Mouse (Mus musculus) hindbrain, embryonic 15.5 days (tissue): ENCODE data around the gene Kcna5. TPM values are rescaled to one million over a fixed set of nuclear protein-coding genes. Genes with fewer than 3 reads are reported as not detected.

Experiments used
- ATAC-seq: fragments of 200-750 bp; cut with Nextera tagmentation; 2 replicates; pipeline ENCODE4 v1.8.0; 2017; ENCODE audit warnings: low read depth, moderate number of reproducible peaks, moderate TSS enrichment; ENCODE audit not compliant: low FRiP score
- H3K27ac ChIP-seq: fragments of 300-500 bp; sonication (generic); replicated peaks from 2 replicates; pipeline ENCODE4 v1.5.1; 2015; ENCODE audit warnings: mild to moderate bottlenecking, inconsistent platforms
- H3K27me3 ChIP-seq: fragments of 300-500 bp; sonication (generic); 2 replicates; pipeline ENCODE4 v1.6.1; 2015; ENCODE audit warnings: control low read depth, inconsistent platforms
- H3K36me3 ChIP-seq: fragments of 300-500 bp; sonication (generic); 2 replicates; pipeline ENCODE4 v1.6.1; 2015; ENCODE audit warnings: control low read depth, inconsistent platforms
- H3K4me1 ChIP-seq: fragments of 300-500 bp; sonication (generic); replicated peaks from 2 replicates; pipeline ENCODE4 v1.6.1; 2015; ENCODE audit warnings: control low read depth, inconsistent platforms
- H3K4me2 ChIP-seq: fragments of 300-500 bp; sonication (generic); 2 replicates; pipeline ENCODE4 v1.6.1; 2015; ENCODE audit warnings: moderate library complexity, mild to moderate bottlenecking, inconsistent platforms
- H3K4me3 ChIP-seq: fragments of 300-500 bp; sonication (generic); 2 replicates; pipeline ENCODE4 v1.5.1; 2015; ENCODE audit warnings: mild to moderate bottlenecking, inconsistent platforms
- H3K9ac ChIP-seq: fragments of 300-500 bp; sonication (generic); 2 replicates; pipeline ENCODE4 v1.6.1; 2015; ENCODE audit warnings: inconsistent platforms
- H3K9me3 ChIP-seq: fragments of 300-500 bp; sonication (generic); 2 replicates; pipeline ENCODE4 v1.6.1; 2016; ENCODE audit warnings: control low read depth, inconsistent platforms
- WGBS: fragments of 180-500 bp; shearing (Covaris S2); methylation state at CpG from one replicate; pipeline ENCODE4 v1.1.7; 2015; 5-methylcytosine and 5-hydroxymethylcytosine counted together
- polyA plus RNA-seq: library from polyadenylated mRNA; unstranded; fragments of >200 nt; fragmentation: Nextera tagmentation; extraction: Ambion mirVana; gene quantifications from 2 replicates; pipeline ENCODE4 v1.2.1, GENCODE M21; 2015

Kcna5 gene
- polyA plus RNA-seq, 1 experiment from 2014 or later: 3.2 TPM

- Histone ChIP-seq H3K36me3 (no peaks in the 10 kb centered on the region), H3K27ac (no peak overlapping the region), H3K9ac (no peak overlapping the region), H3K9me3 (no peaks in the 10 kb centered on the region), H3K4me3 (no peak overlapping the region), H3K27me3 (no peaks in the 10 kb centered on the region), H3K4me2 (no peak overlapping the region), H3K4me1 (peaks cover 12% of the 10 kb centered on the region)
- WGBS: 28% methylated on average over 6 of the region's 6 CpGs
- ATAC-seq: peak; percentile 12; the same call in 1 of the 2 replicates
Measured at GRCm38 (mm10) chr6:126497173-126497839, 37.9 kb downstream of the Kcna5 start.

GRCm38 (mm10) chr6:126487136-126487535 is 48.1 kb downstream of the Kcna5 start:
- H3K4me2 ChIP-seq: no peak overlapping the region
- H3K4me3 ChIP-seq: no peak overlapping the region
- ATAC-seq: no peak
- H3K9ac ChIP-seq: no peak overlapping the region
- no peaks in the 10 kb centered on the region for H3K4me1 ChIP-seq
- H3K27ac ChIP-seq: no peak overlapping the region
- 64% methylated on average over 4 of the region's 4 CpGs for WGBS
- H3K27me3 ChIP-seq: no peaks in the 10 kb centered on the region
- H3K9me3 ChIP-seq: no peaks in the 10 kb centered on the region
- H3K36me3 ChIP-seq: no peaks in the 10 kb centered on the region

GRCm38 (mm10) chr6:126484887-126485286 is 50.3 kb downstream of the Kcna5 start:
- Histone ChIP-seq H3K9me3 (no peaks in the 10 kb centered on the region), H3K4me2 (no peak overlapping the region), H3K4me3 (no peak overlapping the region), H3K36me3 (no peaks in the 10 kb centered on the region), H3K27me3 (no peaks in the 10 kb centered on the region), H3K27ac (no peak overlapping the region), H3K9ac (no peak overlapping the region), H3K4me1 (no peaks in the 10 kb centered on the region)
- ATAC-seq: no peak
- WGBS: 56% methylated on average over 4 of the region's 4 CpGs

- H3K9me3 ChIP-seq: no peaks in the 10 kb centered on the region
- no peak overlapping the region for H3K27ac ChIP-seq
- no peaks in the 10 kb centered on the region for H3K27me3 ChIP-seq
- H3K9ac ChIP-seq: no peak overlapping the region
- 70% methylated on average over 11 of the region's 11 CpGs for WGBS
- H3K36me3 ChIP-seq: no peaks in the 10 kb centered on the region
- peak; percentile 45; the same call in 1 of the 2 replicates for ATAC-seq
- no peak overlapping the region for H3K4me2 ChIP-seq
- H3K4me3 ChIP-seq: no peak overlapping the region
- H3K4me1 ChIP-seq: no peaks in the 10 kb centered on the region
Measured at GRCm38 (mm10) chr6:126483264-126483867, 51.8 kb downstream of the Kcna5 start.

Other genes starting within 250 kb of the Kcna5 start
- gene Kcna1, start 111.0 kb upstream of the Kcna5 start, polyA plus RNA-seq: 3.2 and 3.8 TPM in 2 replicates
- gene Kcna6, start 205.3 kb upstream of the Kcna5 start, polyA plus RNA-seq: 22.3 and 24.4 TPM in 2 replicates